Mouse (Mus musculus) embryonic fibroblast, embryonic 13.5 days (primary cell): ENCODE measurements around the gene Rnf213. TPM values are rescaled to one million over a fixed set of nuclear protein-coding genes. Genes with fewer than 3 reads are reported as not detected.
"Not testable (repeated sequence)": the region's sequence is repeated elsewhere in the genome, so short reads cannot be mapped to it uniquely, and the experiment has no call there.

Experiments
- H3K27ac ChIP-seq: 2 replicates; pipeline ENCODE4 v1.5.1; 2012; ENCODE audit warnings: low read length, control low read depth, inconsistent platforms; ENCODE audit not compliant: insufficient read depth
- H3K4me1 ChIP-seq: 2 replicates; pipeline ENCODE4 v1.6.1; 2011; ENCODE audit warnings: low read length; ENCODE audit not compliant: control insufficient read depth, insufficient read depth
- H3K4me3 ChIP-seq: 2 replicates; pipeline ENCODE4 v1.5.1; 2011; ENCODE audit warnings: mild to moderate bottlenecking, control low read depth, low read length; ENCODE audit not compliant: insufficient read depth
- CTCF ChIP-seq: IDR thresholded peaks from 2 replicates; pipeline ENCODE4 v1.5.1; 2011; ENCODE audit warnings: mild to moderate bottlenecking, control low read depth, low read length, moderate library complexity, borderline replicate concordance; ENCODE audit not compliant: insufficient read depth
- POLR2A ChIP-seq: IDR thresholded peaks from 2 replicates; pipeline ENCODE4 v1.6.1; 2011; ENCODE audit warnings: low read depth, mild to moderate bottlenecking, control low read depth, low read length, moderate library complexity
- polyA plus RNA-seq: library from polyadenylated mRNA; stranded (reverse); fragments of >200 nt; gene quantifications from 2 replicates; pipeline ENCODE4 v1.2.4, GENCODE M21; 2011; ENCODE audit warnings: low read depth; ENCODE audit not compliant: missing spikeins, insufficient read length

Rnf213 gene
- polyA plus RNA-seq, 1 experiment = 61.2 TPM

- TF ChIP-seq CTCF = no peak
- no peak for TF ChIP-seq POLR2A
- no peaks in the 10 kb centered on the region for H3K4me1 ChIP-seq
- no peak overlapping the region for H3K4me3 ChIP-seq
- H3K27ac ChIP-seq = no peak overlapping the region
Observed at GRCm38 (mm10) chr11:119362769-119363533, 29.9 kb upstream of the Rnf213 start.

- peak; percentile 95 for TF ChIP-seq CTCF
- no peak for TF ChIP-seq POLR2A
Observed at GRCm38 (mm10) chr11:119363534-119364145, 29.3 kb upstream of the Rnf213 start.

GRCm38 (mm10) chr11:119375425-119375824, 17.5 kb upstream of the Rnf213 start:
- Histone ChIP-seq H3K27ac (no peak overlapping the region), H3K4me3 (no peak overlapping the region), H3K4me1 (no peaks in the 10 kb centered on the region)
- no peak for TF ChIP-seq POLR2A
- TF ChIP-seq CTCF = no peak

More at GRCm38 (mm10) chr11:119363534-119364145, 29.3 kb upstream of the Rnf213 start:
- Histone ChIP-seq H3K4me1 (no peaks in the 10 kb centered on the region), H3K27ac (no peak overlapping the region), H3K4me3 (no peak overlapping the region)

DNA sequence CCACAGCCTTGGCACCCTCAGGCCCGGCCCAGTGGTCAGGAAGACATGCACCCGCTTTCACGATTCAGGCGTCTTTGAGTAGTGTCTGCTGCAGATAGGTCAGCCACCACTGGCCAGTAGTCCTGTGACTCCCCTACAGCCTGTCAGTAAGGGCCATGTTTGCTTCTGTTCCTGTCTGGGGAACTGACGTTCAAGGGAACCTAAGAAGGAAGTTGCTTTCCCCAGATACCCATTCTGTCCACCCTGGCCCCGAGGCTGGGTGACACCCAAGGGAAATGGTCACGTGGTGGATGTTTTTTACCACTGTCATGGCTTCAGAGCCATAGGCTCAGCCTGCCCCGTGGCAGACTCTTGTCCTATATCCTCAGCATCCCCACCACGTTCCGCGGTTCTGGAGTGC, 15.6 kb upstream of the Rnf213 start:
- H3K4me3 ChIP-seq = no peak overlapping the region
- no peaks in the 10 kb centered on the region for H3K4me1 ChIP-seq
- TF ChIP-seq POLR2A (no peak), CTCF (no peak)
- no peak overlapping the region for H3K27ac ChIP-seq

DNA sequence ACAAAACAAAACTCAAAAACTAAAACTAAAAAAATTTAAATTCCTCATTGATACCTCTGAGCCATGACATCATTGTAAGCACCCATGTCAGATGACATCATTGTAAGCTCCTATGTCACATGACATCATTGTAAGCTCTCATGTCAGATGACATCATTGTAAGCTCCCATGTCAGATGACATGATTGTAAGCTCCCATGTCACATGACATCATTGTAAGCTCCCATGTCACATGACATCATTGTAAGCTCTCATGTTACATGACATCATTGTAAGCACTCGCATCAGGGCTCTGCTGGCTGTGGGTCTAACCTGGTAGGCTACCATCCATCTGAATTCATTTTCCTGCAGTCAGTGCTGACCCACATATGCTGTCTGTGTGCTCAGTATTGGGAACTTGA, 14.3 kb upstream of the Rnf213 start:
- TF ChIP-seq POLR2A = no peak
- no peak for TF ChIP-seq CTCF
- Histone ChIP-seq H3K4me3 (no peak overlapping the region), H3K27ac (no peak overlapping the region), H3K4me1 (no peaks in the 10 kb centered on the region)

GRCm38 (mm10) chr11:119381631-119382337, 11.1 kb upstream of the Rnf213 start:
- Histone ChIP-seq H3K4me3 (no peak overlapping the region), H3K4me1 (0 out of 2 replicates have a peak, but pooled peaks cover 3% of the 10 kb centered on the region), H3K27ac (no peak overlapping the region)
- TF ChIP-seq CTCF (no peak), POLR2A (no peak)

GRCm38 (mm10) chr11:119382338-119382850, 10.5 kb upstream of the Rnf213 start:
- H3K4me3 ChIP-seq = no peak overlapping the region
- H3K4me1 ChIP-seq = 0 out of 2 replicates have a peak, but pooled peaks cover 3% of the 10 kb centered on the region
- TF ChIP-seq CTCF (no peak), POLR2A (no peak)
- no peak overlapping the region for H3K27ac ChIP-seq

GRCm38 (mm10) chr11:119384904-119385303, 8.0 kb upstream of the Rnf213 start:
- no peak overlapping the region for H3K27ac ChIP-seq
- no peak for TF ChIP-seq POLR2A
- no peak for TF ChIP-seq CTCF

DNA sequence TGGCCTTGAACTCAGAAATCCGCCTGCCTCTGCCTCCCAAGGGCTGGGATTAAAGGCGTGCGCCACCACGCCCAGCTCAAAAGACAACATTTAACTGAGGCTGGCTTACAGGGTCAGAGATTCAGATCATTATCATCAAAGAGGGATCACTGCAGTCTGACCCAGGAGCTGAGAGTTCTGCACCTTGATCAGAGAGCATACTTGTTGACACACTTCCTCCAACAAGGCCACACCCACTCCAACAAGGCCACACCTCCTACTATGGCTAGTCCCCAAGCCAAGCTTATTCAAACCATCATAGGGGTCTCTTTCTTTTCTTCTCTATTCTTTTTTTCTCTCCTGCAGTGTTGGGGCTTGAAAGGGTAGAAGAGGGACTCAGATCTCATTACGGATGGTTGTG, 6.6 kb upstream of the Rnf213 start:
- TF ChIP-seq CTCF (no peak), POLR2A (no peak)
- Histone ChIP-seq H3K27ac (no peak overlapping the region), H3K4me3 (no peak overlapping the region), H3K4me1 (peaks cover 3% of the 10 kb centered on the region; the same call in 1 of the 2 replicates)

More at GRCm38 (mm10) chr11:119384904-119385303, 8.0 kb upstream of the Rnf213 start:
- Histone ChIP-seq H3K4me3 (no peak overlapping the region), H3K4me1 (0 out of 2 replicates have a peak, but pooled peaks cover 3% of the 10 kb centered on the region)

DNA sequence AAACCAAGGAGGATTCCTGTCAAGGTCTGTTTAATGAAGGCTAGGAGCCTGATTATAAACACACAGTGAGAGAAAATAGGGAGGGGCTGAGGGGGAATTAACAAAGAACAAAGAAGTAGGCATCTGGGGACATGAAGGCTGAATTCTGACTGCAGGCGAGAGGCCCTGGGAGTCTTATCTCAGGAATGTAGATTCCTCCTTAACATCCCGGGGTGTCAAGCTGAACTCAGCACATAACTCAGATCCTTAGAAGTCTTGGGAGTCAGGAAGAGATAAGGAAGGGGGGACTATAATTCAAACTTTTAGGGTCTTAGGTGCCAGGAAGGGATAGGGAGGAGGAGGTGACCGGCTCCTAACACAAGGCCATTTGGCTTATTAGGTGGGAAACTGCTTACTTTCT, 5.6 kb upstream of the Rnf213 start:
- H3K27ac ChIP-seq, H3K4me3 ChIP-seq, H3K4me1 ChIP-seq: not testable (repeated sequence)
